Mouse (Mus musculus) lung, embryonic 14.5 days (tissue): ENCODE data around the gene Yeats4. TPM values are rescaled to one million over a fixed set of nuclear protein-coding genes. Genes with fewer than 3 reads are reported as not detected.

Source experiments
- ATAC-seq: fragments of 200-750 bp; cut with Nextera tagmentation; 2 replicates; pipeline ENCODE4 v1.8.0; 2017; ENCODE audit warnings: mild to moderate bottlenecking, moderate TSS enrichment, moderate library complexity; ENCODE audit not compliant: insufficient read depth
- DNase-seq: peaks from one replicate; pipeline ENCODE4 v3.0.0-alpha.2; 2015
- H3K27ac ChIP-seq: fragments of 300-500 bp; sonication (generic); 2 replicates; pipeline ENCODE4 v1.5.1; 2014; ENCODE audit warnings: low read depth, mild to moderate bottlenecking, moderate library complexity
- H3K27me3 ChIP-seq: fragments of 300-500 bp; sonication (generic); 2 replicates; pipeline ENCODE4 v1.6.1; 2014; ENCODE audit warnings: low read length, control low read depth; ENCODE audit not compliant: insufficient read depth
- H3K36me3 ChIP-seq: fragments of 300-500 bp; sonication (generic); 2 replicates; pipeline ENCODE4 v1.6.1; 2014; ENCODE audit warnings: control low read depth; ENCODE audit not compliant: insufficient read depth
- H3K4me1 ChIP-seq: fragments of 300-500 bp; sonication (generic); 2 replicates; pipeline ENCODE4 v1.6.1; 2014; ENCODE audit warnings: antibody characterized with exemption, control low read depth; ENCODE audit not compliant: insufficient read depth
- H3K4me2 ChIP-seq: fragments of 300-500 bp; sonication (generic); 2 replicates; pipeline ENCODE4 v1.6.1; 2014; ENCODE audit warnings: mild to moderate bottlenecking
- H3K4me3 ChIP-seq: fragments of 300-500 bp; sonication (generic); 2 replicates; pipeline ENCODE4 v1.5.1; 2014; ENCODE audit warnings: low read depth, low read length
- H3K9ac ChIP-seq: fragments of 300-500 bp; sonication (generic); 2 replicates; pipeline ENCODE4 v1.6.1; 2014
- H3K9me3 ChIP-seq: fragments of 300-500 bp; sonication (generic); 2 replicates; pipeline ENCODE4 v1.6.1; 2016; ENCODE audit warnings: low read depth, low read length, control low read depth
- CTCF ChIP-seq: IDR thresholded peaks from 2 replicates; pipeline ENCODE4 v1.5.1; 2016; ENCODE audit warnings: antibody characterized with exemption, low read depth
- WGBS: fragments of 180-500 bp; shearing (Covaris S2); extraction: QIAGEN DNeasy Blood & Tissue Kit; methylation state at CpG from one replicate; pipeline ENCODE4 v1.1.7; 2014; 5-methylcytosine and 5-hydroxymethylcytosine counted together
- polyA plus RNA-seq: library from polyadenylated mRNA; unstranded; fragments of >200 nt; fragmentation: Nextera tagmentation; extraction: Ambion mirVana; gene quantifications from 2 replicates; pipeline ENCODE4 v1.2.1, GENCODE M21; 2014

Gene Yeats4
- polyA plus RNA-seq, 1 experiment from 2014 or later, result 74.9 TPM

GRCm38 (mm10) chr10:117226002-117226401 lies 1.7 kb upstream of the Yeats4 start:
- Histone ChIP-seq H3K27me3 (no peaks in the 10 kb centered on the region), H3K9me3 (no peaks in the 10 kb centered on the region), H3K36me3 (peaks cover 20% of the 10 kb centered on the region), H3K4me3 (no peak overlapping the region), H3K9ac (no peak overlapping the region), H3K4me1 (0 out of 2 replicates have a peak, but pooled peaks cover 3% of the 10 kb centered on the region), H3K4me2 (no peak overlapping the region), H3K27ac (no peak overlapping the region)
- ATAC-seq (no peak), DNase-seq (no peak)
- TF ChIP-seq CTCF, result no peak
- WGBS, result 56% methylated on average over 3 of the region's 3 CpGs

- peak; percentile 53; the same call in 1 of the 2 replicates for TF ChIP-seq CTCF
- Histone ChIP-seq H3K4me1 (0 out of 2 replicates have a peak, but pooled peaks cover 3% of the 10 kb centered on the region), H3K4me2 (peak overlapping the region; percentile 91), H3K27ac (peak overlapping the region; percentile 99; the same call in 1 of the 2 replicates), H3K27me3 (no peaks in the 10 kb centered on the region), H3K9me3 (no peaks in the 10 kb centered on the region), H3K36me3 (peaks cover 29% of the 10 kb centered on the region), H3K4me3 (peak overlapping the region; percentile 76), H3K9ac (peak overlapping the region; percentile 93)
- ATAC-seq, result no peak
- DNase-seq, result peak; percentile 46
- 48% methylated on average over 8 of the region's 8 CpGs for WGBS
Observed at GRCm38 (mm10) chr10:117225094-117225493, 787 bp upstream of the Yeats4 start.

- H3K36me3 ChIP-seq, result peaks cover 39% of the 10 kb centered on the region
- peak overlapping the region; percentile 93 for H3K9ac ChIP-seq
- no peaks in the 10 kb centered on the region for H3K27me3 ChIP-seq
- DNase-seq (no peak), ATAC-seq (no peak)
- no peaks in the 10 kb centered on the region for H3K9me3 ChIP-seq
- H3K4me2 ChIP-seq, result peak overlapping the region; percentile 91
- 0% methylated on average over 9 of the region's 9 CpGs for WGBS
- no peak for TF ChIP-seq CTCF
- peak overlapping the region; percentile 99; the same call in 1 of the 2 replicates for H3K27ac ChIP-seq
- H3K4me3 ChIP-seq, result peak overlapping the region; percentile 76
- 0 out of 2 replicates have a peak, but pooled peaks cover 3% of the 10 kb centered on the region for H3K4me1 ChIP-seq
Observed at GRCm38 (mm10) chr10:117223758-117224101, 577 bp downstream of the Yeats4 start.

- ATAC-seq, result no peak
- Histone ChIP-seq H3K9ac (peak overlapping the region; percentile 93), H3K27ac (no peak overlapping the region), H3K36me3 (peaks cover 48% of the 10 kb centered on the region), H3K4me1 (0 out of 2 replicates have a peak, but pooled peaks cover 3% of the 10 kb centered on the region), H3K9me3 (no peaks in the 10 kb centered on the region), H3K4me2 (peak overlapping the region; percentile 91), H3K27me3 (no peaks in the 10 kb centered on the region), H3K4me3 (0 out of 2 replicates have a peak overlapping the region, but pooled peaks have one; percentile 76)
- DNase-seq, result no peak
- no peak for TF ChIP-seq CTCF
- WGBS, result 73% methylated on average over 3 of the region's 3 CpGs
Observed at GRCm38 (mm10) chr10:117222821-117223220, 1.5 kb downstream of the Yeats4 start.

- WGBS, result 91% methylated on average over 8 of the region's 8 CpGs
- no peaks in the 10 kb centered on the region for H3K27me3 ChIP-seq
- ATAC-seq, result no peak
- peaks cover 83% of the 10 kb centered on the region for H3K36me3 ChIP-seq
- DNase-seq, result no peak
- H3K4me3 ChIP-seq, result no peak overlapping the region
- no peak overlapping the region for H3K9ac ChIP-seq
- H3K4me2 ChIP-seq, result no peak overlapping the region
- 0 out of 2 replicates have a peak, but pooled peaks cover 3% of the 10 kb centered on the region for H3K4me1 ChIP-seq
- H3K9me3 ChIP-seq, result no peaks in the 10 kb centered on the region
- no peak overlapping the region for H3K27ac ChIP-seq
- no peak for TF ChIP-seq CTCF
Observed at GRCm38 (mm10) chr10:117218351-117218750, 6.0 kb downstream of the Yeats4 start.

GRCm38 (mm10) chr10:117217246-117217840 lies 7.0 kb downstream of the Yeats4 start:
- Histone ChIP-seq H3K4me2 (no peak overlapping the region), H3K4me3 (no peak overlapping the region), H3K27me3 (no peaks in the 10 kb centered on the region), H3K36me3 (peaks cover 83% of the 10 kb centered on the region), H3K27ac (no peak overlapping the region), H3K9ac (no peak overlapping the region), H3K4me1 (no peaks in the 10 kb centered on the region), H3K9me3 (no peaks in the 10 kb centered on the region)
- 83% methylated on average over 20 of the region's 20 CpGs for WGBS
- ATAC-seq, result peak; percentile 43; the same call in 1 of the 2 replicates
- no peak for DNase-seq
- TF ChIP-seq CTCF, result no peak

- Histone ChIP-seq H3K27ac (no peak overlapping the region), H3K4me3 (no peak overlapping the region), H3K9me3 (no peaks in the 10 kb centered on the region), H3K36me3 (peaks cover 78% of the 10 kb centered on the region), H3K9ac (no peak overlapping the region), H3K27me3 (no peaks in the 10 kb centered on the region), H3K4me1 (no peaks in the 10 kb centered on the region), H3K4me2 (no peak overlapping the region)
- peak; percentile 83 for TF ChIP-seq CTCF
- DNase-seq (peak; percentile 67), ATAC-seq (no peak)
- 66% methylated on average over 5 of the region's 5 CpGs for WGBS
Observed at GRCm38 (mm10) chr10:117216793-117217192, 7.5 kb downstream of the Yeats4 start.
